Mouse (Mus musculus): ENCODE data around the gene Calcrl.
"Not testable (repeated sequence)": the region's sequence is repeated elsewhere in the genome, so short reads cannot be mapped to it uniquely, and the experiment has no call there.

The Calcrl gene

DNA sequence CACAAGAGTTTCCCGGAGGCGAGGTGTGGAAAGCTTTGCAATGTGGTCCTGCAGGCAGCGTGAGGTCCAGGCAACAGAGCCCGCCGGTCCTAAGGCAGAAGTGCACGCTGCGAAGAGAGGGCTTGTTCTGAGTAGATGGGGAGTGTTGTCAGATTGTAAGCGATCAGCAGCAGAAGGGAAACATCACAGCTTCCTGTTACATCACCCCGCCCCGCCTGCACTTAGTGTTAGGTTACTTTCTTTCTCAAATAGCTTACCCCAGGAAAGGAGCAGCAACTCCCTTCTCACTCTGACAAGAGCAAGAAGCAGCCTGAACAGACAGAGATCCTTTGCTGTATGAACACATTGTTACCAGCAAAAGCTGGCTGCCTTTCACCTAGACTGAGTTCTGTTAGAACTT, at the start of gene Calcrl:
Gene Calcrl (minus strand): TSS at position 274 of the 400 bp plus-strand sequence.
- peak; percentile 72 to 84 for DNase-seq

DNA sequence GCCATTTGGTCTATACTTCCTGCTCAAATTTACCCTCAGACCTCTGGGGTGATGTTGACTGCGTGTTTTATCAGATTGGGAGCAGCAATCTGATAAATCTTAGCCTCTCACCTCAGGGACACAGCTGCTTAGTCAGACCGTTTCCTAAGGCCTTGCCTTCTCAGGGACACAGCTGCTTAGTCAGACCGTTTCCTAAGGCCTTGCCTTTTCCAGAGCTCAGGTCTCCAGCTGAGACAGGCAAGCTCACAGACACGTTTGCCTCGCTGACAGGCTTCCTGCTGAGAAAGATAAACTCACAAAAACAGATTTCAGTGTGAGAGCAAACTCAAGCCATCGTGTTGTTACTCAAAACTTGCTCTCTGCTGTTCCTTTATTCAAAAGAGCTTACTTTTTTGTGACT, 49.4 kb upstream of the Calcrl start:
- no peak for DNase-seq

DNA sequence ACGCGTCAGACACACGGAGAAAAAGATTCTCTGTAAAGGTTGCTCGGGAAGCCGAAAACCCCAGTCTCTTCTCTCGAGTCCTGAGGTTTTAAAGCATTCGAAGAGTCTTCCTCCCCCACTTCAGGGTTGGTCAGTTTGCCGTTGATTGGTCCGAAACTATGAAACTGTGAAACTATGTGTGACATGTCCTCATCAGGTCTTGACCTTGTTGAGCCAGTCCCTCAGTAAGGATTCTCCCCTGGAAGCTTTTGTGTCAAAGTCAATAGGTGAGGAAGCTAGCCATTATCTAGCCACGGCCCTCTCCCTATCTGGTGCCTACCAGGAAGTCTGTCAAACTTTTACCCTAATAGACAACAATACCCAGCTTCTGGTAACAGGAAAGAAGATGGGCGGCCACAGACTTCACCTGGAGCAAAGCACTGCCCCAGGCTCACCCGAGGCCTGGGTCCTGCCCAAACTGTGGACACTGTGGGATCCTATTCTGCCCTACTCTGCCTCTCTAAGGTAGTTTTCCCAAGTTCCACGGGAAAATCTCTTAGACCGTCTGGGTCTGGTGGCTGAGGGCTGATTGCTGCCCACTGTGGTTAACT, 48.8 kb upstream of the Calcrl start:
- DNase-seq: no peak

DNA sequence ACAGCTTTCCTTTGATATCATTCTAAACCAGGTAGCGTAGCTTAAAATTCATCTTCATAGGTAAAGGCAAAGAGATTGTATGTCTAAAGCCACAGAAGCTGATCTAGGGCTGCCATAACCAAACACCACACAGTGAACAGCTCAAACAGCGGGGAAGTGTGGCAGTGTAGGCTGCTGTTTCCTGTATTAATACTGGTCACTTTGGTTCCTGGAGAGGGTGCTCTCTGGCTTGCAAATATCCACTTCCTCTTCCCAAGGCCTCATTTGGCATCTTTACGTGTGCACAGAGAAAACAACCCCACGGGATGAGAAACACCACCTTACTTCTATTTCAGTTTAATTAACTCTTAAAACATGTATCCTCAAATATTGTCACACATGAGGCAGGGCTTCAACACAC, 42.2 kb upstream of the Calcrl start:
- DNase-seq: no peak

DNA sequence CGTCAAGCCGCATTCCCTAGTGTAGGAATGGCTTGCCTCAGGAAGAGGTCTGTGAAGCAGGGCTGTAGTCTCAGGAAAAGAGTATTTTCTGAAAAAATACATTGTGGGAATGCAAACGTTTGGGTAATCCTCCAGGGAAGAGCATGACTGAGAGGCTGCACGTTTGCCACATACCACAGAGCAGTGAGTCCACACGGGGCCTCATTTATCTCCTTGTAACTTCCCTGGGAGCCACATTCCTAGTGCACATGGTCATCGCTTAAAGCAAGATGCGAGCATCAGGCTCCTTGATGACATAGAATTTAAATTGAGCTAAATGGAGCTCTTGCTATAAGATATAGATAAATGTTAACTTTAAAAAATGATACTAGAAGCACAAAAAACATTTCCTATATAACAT, 39.7 kb upstream of the Calcrl start:
- no peak for DNase-seq

DNA sequence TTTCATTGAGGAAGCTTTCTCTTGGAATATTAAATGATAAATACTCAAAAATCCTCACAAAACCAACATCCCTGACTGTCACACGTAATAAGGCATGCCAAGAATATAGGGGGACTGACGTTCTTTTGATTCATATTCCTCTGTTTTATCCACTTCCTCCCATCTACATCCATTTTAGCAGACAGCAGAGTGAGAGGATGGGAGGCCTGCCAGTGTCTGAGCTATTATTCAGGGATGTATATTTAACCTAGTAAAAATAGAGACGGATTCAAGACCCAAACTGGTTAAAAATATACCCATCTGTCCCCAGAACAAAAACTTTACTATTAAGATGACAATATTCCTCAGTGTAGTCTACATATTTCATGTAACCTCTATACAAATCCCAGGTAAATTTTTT, 37.2 kb upstream of the Calcrl start:
- no peak for DNase-seq

DNA sequence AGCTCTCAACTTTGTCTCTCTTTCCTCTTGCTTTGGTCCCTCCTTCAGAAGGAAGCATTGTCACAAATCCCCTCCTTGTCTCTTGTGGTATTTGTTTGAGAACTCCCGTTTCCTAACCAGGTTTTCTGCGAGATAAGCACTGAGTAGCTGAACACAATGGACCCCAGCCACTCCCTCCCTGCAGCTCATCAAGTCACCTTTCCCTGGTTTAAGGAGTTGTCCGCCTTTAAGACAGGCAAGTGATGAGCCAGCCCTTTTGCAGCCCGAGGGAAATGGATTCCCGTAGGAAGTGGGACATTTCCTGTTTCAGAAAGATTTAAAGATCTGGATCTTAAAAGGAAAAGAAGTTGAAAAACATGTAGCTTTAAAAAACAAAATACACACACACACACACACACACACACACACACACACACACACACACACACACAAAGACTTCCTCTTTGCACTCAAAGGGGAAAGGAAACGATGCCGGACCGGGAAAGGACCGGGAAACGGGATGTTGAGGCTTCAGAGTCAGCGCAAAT, 34.5 kb upstream of the Calcrl start:
- DNase-seq: no peak

DNA sequence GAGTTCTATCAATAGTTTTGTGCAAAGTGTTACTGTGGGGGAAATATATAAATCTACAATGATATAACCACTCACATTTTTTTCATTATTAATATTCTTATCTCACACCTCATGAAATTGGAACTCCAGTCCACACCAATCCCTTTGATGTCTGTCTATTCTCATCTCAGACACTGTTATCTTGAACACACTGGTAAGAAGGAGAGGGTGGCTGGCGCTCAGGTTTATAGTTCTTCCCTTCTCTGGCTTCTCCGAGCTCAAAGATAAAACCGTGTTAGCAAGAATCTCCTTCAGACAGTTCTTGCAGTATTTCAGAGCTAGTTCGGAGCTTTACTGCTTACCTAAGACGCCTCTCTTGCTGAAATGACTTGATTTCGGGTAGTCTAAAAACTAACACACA, 32.0 kb upstream of the Calcrl start:
- DNase-seq: no peak

DNA sequence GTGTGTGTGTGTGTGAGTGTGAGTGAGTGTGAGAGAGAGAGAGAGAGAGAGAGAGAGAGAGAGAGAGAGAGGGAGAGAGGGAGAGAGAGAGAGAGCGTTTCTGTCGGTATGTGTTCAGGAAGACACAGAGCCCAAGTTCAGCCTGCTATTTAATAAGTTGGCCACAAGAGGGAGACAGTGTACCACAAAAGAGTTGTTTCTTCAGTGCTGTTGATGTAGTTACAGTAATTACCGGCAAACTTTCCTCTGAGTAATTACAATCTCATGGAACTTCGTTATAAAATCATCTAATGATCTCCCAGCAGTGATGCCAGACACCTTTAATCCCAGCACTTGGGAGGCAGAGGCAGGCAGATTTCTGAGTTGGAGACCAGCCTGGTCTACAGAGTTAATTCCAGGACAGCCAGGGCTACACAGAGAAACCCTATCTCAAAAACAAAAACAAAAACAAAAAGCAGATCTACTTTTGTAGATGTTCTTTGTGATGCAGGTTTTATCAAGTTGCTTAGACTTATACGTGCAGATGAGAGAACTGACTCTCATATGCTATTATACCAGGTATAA, 30.1 kb upstream of the Calcrl start:
- DNase-seq: peak in 1 of 2 experiments; percentile 20

DNA sequence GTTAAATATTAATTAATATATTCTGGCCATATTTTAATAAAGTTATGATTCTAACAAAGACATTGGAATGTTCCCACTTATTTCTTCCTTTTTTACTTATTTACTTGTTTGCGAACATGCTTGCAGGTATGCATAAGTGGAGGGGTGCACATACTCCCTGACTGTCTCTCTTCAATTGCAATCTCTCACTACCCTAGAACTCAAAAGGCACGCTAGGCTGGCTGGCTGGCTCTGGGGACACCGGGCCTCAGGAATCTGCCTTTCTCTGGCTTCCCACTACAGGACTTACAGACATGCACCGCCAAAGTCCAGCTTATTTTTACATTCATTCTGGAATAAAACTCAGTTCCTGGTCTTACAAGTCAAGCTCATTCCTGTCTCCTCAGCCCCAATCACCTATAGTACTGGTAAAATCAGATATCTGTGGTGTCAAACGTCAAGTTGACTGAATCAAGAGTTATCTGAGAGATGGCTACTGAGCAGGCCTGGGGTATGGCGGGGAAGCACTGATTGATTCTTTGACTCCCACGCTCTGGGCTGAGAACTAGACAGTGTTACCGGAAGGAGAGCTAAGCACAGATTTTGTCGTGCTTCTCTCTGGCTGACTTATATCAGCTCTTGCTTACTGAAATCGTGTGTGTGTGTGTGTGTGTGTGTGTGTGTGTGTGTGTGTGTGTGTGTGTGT, 29.5 kb upstream of the Calcrl start:
- DNase-seq: no peak

DNA sequence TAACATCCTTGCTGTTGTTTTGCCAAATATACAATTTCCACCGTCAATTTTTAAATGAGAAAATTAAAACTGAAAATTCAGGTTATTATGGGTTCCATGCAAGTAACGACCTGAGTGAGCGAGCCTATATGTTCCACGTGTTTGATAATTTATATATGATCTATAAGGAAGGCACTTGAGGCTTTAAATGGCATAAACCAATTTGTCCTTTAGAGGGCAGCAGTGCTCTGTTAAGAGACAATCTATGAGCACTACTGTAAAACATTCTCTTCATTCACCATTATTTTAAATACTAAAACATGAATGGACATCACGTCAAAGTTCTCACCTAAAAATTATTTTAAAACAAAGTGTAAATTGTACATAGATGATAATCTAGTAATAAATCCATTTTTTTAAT, 28.8 kb upstream of the Calcrl start:
- no peak for DNase-seq

DNA sequence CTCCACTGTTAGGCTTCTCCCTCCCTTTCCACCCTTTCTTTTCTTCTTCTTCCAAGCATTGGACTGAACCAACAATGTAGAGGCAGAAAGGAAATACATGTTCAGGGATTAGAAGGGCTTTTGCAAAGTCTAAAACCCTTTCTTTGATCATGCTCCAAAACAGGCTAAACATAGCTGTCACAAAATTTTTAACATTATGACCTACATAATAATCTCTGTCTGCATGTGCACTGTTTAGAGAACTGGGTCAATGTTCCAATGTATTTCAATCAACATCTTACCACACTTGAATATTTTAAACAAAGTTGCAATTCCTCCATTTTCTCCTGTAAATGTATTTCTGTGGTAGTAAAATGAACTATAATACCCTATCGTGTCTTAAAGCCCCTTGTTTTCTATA, 20.3 kb upstream of the Calcrl start:
- DNase-seq: no peak

DNA sequence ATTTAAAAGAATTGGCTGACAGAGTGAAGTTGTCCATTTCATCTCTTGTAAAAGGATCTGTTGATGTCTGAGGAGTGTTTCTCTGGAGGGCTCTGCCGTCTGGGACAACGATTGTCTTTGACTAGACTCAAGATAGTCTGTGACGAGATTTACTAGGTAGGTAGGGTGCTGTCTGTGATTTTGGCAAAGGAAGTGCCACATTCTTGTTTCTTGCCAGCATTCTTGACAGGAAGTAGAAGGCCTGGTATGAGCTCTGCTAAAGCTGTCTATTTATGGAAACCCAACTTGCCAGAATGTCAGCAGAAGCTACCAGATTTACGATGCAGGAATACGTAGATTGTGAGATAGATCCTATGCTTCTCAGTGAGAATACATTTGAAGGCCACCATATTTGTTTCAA, 16.7 kb upstream of the Calcrl start:
- DNase-seq: no peak

DNA sequence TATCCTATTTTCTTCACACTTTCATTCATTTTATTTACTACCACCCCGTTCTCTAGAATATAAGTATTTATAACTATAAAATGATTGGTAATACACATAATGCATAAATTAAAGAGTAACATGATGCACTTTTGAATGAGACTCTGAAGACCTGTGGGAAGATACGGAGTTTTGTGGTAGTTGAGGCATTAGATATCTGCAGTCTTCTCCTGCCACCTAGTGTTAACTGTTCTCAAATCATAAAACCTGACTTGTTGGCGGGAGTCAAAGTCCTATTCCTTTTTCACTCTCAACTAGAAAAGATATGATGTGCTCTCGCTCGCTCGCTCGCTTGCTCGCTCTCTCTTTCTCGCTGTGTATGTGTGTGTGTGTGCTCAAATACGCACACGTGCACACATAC, 4.5 kb upstream of the Calcrl start:
- DNase-seq: no peak

DNA sequence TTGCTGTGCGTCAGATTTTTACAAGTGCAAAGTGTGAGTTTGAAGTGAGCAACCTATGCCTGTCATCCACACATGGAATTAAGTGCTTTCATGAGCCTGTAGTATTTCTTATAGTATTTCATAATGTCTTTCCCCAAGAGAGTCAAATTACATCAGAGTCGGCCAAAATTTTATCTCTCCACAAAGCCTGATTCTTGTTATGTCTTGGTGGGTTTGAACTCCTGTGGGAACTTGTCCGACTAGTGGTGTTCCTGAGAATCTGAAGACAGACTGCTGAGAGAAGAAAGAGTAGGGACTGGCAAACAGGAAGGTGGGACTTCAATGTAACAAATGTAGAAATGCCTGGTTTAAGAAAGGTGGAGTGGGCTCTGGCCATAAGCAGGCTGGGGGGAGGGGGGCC, 3.6 kb upstream of the Calcrl start:
- no peak for DNase-seq

DNA sequence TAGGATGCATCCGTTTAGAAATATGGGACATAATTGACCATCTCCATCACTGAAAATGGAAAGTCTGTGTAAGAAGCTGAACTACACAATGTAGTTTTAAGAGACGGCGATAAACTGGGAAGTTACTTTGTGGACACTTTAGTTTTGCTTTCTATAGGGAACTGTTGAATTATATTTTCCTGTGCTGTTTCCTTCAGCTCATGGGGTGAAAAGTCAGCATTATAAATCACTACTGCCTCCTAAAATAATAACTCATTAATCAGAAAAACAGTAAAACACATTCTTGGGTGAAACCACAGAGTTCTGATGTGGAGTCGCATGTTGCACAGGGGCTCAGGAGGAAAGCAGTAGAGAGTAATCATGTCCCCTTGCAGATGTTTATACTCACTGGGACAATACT, 1.3 kb upstream of the Calcrl start:
- DNase-seq: no peak

DNA sequence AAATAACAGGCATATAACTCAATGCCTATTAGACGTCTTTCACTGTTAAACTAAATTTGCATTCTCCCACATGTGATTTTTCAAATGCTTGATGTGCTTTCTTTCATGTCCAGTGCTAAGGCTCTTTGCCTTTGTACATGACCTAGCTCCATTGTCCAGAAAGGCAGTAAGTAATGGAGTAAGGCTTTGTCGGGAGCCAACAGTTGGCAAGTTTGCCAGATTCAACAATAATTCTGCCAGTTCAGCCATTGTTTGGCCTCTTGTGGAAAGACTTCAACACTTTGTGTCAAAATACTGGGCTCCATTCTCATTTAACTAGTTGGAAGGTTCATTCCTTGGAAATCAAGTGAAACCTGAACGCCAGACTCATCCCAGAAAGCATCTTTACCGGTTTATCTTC, 8.7 kb downstream of the Calcrl start:
- DNase-seq: no peak

DNA sequence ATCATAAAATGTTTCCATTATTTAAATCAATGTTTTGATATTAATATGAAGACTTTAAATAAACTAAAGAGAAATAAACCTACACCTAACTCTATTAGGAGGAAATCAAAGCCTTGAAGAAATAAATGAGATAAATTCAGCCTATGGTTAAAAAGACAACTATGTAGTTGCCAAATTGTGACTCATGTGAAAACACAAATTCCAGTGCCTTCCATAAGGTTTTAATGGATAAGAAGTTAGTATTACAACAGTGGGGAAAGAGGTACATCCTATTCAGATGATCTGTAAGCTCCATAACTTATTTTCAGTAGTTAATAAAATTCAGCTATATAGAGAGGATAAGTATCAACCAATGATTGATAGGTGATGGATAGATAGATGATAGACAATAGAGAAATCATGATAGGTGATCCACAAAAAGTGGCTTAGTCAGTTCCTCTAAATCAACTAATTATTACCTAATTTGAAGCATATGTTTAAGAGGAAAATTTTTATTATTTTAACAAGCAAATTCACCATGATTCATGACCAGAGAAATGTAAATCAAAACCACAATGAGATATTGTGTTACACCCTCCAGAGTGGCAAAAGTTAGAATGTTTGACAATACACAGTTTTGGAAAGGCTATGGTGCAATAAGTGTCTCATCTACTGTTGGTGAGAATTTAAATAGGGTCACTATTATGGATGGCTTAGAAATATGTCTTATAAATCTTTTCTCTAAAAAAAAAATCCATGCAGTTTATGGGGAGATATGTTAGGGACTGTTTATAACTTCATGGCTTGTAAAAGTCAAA, 15.2 kb downstream of the Calcrl start:
- no peak for DNase-seq

DNA sequence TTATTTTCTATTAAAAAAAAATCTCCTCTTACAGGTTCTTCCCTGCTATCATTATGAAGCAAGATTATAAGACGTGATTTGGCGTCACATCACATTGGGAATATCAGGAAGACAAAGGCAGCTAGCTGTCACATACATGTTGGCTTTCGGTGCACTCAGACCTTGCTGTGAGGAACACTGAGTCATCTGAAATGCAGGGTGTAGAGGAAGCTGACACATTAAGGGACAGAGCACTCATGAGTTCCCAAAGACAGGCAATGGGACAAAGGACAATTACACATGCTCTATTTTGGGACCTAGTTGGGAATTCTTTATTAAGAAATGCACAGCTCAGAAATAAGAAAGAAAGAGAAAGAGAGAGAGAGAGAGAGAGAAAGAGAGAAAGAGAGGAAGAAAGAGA, 20.4 kb downstream of the Calcrl start:
- DNase-seq: no peak

DNA sequence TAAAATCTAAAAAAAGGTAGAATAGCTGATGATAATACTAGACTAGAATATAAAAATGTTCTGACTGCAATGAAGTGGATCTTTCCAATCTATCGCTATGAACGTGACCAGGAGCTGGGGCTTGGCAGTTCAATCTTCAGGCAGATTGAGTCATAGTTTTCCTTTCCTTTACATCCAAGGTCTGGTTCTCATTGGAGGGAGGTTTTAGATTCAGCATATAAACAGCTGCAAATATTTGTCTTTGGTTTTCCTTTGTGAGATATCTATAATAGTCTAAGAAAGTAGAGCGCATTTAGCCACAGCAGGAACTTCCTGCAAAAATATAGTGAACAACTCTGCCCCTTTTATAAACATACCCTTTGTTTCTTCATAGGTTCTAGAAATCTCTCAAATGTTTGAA, 22.5 kb downstream of the Calcrl start:
- DNase-seq: no peak

DNA sequence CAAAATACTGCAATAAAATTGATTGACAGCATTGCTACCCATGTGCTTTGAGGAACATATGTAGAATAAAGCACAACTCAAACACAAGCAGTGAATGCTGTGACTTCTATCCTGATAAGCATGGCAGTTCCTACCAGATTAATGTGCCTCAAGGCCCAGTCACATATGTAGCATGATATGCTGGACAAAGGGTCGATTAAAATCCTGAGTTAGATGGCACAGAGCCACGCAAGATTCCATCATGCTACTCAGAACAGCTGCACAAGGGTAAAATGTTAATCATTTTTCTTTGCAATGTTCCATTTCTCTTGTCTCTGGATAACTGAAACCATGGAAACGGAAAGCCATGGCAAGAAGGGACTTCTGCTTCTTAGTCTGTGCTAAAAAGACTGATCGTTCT, 28.7 kb downstream of the Calcrl start:
- DNase-seq: no peak

DNA sequence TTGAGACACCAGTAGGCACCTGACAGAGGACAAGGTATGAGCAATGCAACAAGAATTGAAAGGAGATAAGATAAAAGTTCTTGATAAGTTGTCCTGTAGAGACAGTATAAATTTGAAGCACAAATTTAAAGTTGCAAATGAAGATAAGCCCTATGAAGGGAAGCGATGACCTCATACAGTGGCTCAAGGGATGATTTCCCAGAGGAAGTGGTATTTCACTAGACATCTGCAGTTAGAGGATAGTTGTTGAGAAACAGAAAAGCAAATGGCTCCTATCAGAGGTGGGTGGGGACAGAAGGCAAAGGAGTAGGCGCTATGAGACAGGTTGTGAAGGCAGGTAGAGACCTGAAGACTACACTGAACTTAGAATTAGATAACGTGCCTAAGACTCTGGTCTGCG, 32.0 kb downstream of the Calcrl start:
- no peak for DNase-seq

DNA sequence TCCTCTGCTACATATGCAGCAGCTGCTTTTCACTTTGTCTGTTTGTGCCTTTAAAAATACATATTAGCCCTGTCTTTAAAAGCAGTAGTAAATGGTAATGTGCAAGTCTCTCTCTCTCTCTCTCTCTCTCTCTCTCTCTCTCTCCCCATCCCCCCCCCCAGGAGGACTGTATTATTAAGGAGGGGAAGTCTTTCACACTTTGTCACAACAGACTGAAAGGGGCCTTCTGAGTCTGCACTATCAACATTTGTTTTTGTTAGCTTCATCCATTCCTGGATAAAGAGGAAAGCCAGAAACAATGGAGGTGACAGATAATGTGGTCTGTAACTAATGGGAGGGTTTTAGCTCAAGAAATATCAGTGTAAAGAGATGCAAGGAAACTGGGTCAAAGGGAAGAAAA, 36.1 kb downstream of the Calcrl start:
- DNase-seq: no peak

DNA sequence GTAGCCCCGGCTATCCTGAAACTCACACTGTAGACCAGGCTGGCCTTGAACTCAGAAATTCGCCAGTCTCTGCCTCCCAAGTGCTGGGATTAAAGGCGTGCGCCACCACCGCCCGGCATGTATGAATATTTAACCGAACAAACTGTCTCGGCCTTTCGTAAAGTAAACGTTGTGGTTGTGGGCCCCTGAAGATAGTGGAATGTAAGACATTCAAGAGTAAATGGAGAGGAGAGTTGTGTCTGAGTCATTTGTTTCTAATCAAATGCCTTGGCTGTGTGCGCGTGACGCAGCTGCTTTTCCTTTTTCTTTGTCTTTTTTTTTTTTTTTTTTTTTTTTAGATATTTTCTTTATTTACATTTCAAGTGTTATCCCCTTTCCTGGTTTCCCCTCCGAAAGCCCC, 36.7 kb downstream of the Calcrl start:
- DNase-seq: not testable (repeated sequence)

All from thymus, adult 18-20 months (tissue).